Mouse (Mus musculus) G1E (cell line): ENCODE data around the gene Gm16181.

Experiments
- CTCF ChIP-seq: IDR thresholded peaks from 2 replicates; pipeline ENCODE4 v1.5.1; 2012; ENCODE audit warnings: low read depth, low read length, inconsistent platforms, mixed read lengths
- GATA1 ChIP-seq: IDR thresholded peaks from 2 replicates; pipeline ENCODE4 v1.6.1; 2012; ENCODE audit warnings: borderline replicate concordance, low read length, inconsistent platforms, mixed read lengths
- TAL1 ChIP-seq: conservative IDR thresholded peaks from 2 replicates; pipeline ENCODE4 v1.6.1; 2012; ENCODE audit warnings: low read depth, low read length, inconsistent platforms, mixed read lengths

DNA sequence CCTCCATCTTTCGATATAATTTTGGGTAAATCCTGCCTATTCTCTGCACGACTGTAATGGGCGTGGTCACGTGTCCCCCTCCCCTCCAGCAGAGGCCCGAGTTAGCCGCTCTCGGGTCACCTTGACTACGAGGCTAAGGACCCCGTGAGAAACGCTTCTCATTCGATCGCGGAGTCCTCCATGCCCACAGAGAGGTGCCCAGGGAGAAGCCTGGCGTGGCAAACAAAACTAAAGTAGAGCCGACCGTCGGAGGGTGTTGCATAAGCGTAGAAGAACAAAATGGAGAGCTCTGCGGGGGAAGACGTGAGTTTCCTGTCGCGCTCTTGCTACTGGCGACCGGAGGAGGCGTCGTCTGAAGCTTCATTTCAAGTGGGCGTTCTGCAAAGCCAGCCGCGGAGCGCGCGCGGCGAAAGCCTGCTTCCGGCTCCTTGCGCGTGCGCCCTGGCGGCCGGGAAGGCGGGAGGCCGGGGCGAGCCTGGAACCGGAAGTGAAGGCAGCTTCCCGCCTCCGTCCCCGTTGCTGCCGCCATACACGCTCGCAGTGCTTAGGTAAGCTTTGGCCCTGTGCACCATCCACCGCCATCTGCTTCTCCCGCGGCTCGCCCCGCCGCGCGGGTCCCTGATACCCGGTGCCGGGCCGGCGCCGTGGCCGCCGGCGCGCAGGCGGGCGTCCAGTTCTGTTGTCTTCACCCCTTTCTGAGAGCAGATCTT is 20.8 kb downstream of the Gm16181 start, which contains the start of gene Ddx39b:
- TF ChIP-seq GATA1 (no peak), CTCF (no peak), TAL1 (no peak)
